Mouse (Mus musculus) forebrain, embryonic 12.5 days (tissue): ENCODE data around the gene 5031439G07Rik. TPM values are rescaled to one million over a fixed set of nuclear protein-coding genes. Genes with fewer than 3 reads are reported as not detected.

Source experiments
- ATAC-seq: fragments of 200-750 bp; cut with Nextera tagmentation; 2 replicates; pipeline ENCODE4 v1.8.0; 2017; ENCODE audit warnings: moderate TSS enrichment; ENCODE audit not compliant: low FRiP score
- H3K27ac ChIP-seq: fragments of 300-500 bp; sonication (generic); 2 replicates; pipeline ENCODE4 v1.5.1; 2016; ENCODE audit warnings: mild to moderate bottlenecking
- H3K27me3 ChIP-seq: fragments of 300-500 bp; sonication (generic); 2 replicates; pipeline ENCODE4 v1.6.1; 2016; ENCODE audit warnings: mild to moderate bottlenecking
- H3K36me3 ChIP-seq: fragments of 300-500 bp; sonication (generic); replicated peaks from 2 replicates; pipeline ENCODE4 v1.6.1; 2016; ENCODE audit warnings: mild to moderate bottlenecking
- H3K4me1 ChIP-seq: fragments of 300-500 bp; sonication (generic); 2 replicates; pipeline ENCODE4 v1.6.1; 2016
- H3K4me2 ChIP-seq: fragments of 300-500 bp; sonication (generic); 2 replicates; pipeline ENCODE4 v1.6.1; 2016; ENCODE audit warnings: mild to moderate bottlenecking, moderate library complexity
- H3K4me3 ChIP-seq: fragments of 300-500 bp; sonication (generic); replicated peaks from 2 replicates; pipeline ENCODE4 v1.5.1; 2016; ENCODE audit warnings: mild to moderate bottlenecking
- H3K9ac ChIP-seq: fragments of 300-500 bp; sonication (generic); 2 replicates; pipeline ENCODE4 v1.6.1; 2016; ENCODE audit warnings: mild to moderate bottlenecking
- H3K9me3 ChIP-seq: fragments of 300-500 bp; sonication (generic); 2 replicates; pipeline ENCODE4 v1.6.1; 2016
- WGBS: fragments of 180-500 bp; shearing (Covaris S2); methylation state at CpG from one replicate; pipeline ENCODE4 v1.1.7; 2016; 5-methylcytosine and 5-hydroxymethylcytosine counted together
- polyA plus RNA-seq: library from polyadenylated mRNA; unstranded; fragments of >200 nt; fragmentation: Nextera tagmentation; extraction: Ambion mirVana; gene quantifications from 2 replicates; pipeline ENCODE4 v1.2.1, GENCODE M21; 2016

5031439G07Rik gene
- polyA plus RNA-seq, 1 experiment from 2014 or later, result 14.5 TPM

DNA sequence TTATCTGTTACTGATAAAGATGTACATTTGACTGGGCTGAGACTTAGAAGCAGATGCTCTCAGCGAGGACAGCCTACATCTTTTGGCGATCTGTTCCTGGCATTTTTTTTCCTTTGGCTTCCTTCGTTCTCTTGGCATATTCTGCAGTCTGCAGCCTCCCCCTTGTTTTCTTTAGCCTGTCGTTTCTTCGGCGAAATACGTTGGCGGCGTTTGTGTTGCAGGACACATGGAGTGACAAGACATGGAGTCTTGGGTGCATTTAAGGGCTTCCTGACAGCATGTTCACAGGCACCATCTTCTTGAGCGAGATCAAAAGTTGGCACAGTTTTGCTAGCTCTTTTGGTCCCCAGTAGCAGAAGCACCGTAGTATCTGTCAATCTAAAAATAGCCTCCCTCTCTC lies 27.4 kb upstream of the 5031439G07Rik start:
- H3K4me2 ChIP-seq, result no peak overlapping the region
- H3K9ac ChIP-seq, result no peak overlapping the region
- peaks cover 22% of the 10 kb centered on the region for H3K27me3 ChIP-seq
- H3K27ac ChIP-seq, result no peak overlapping the region
- H3K36me3 ChIP-seq, result no peaks in the 10 kb centered on the region
- no peaks in the 10 kb centered on the region for H3K9me3 ChIP-seq
- H3K4me1 ChIP-seq, result peaks cover 18% of the 10 kb centered on the region
- 82% methylated on average over 11 of the region's 11 CpGs for WGBS
- no peak overlapping the region for H3K4me3 ChIP-seq
- no peak for ATAC-seq

DNA sequence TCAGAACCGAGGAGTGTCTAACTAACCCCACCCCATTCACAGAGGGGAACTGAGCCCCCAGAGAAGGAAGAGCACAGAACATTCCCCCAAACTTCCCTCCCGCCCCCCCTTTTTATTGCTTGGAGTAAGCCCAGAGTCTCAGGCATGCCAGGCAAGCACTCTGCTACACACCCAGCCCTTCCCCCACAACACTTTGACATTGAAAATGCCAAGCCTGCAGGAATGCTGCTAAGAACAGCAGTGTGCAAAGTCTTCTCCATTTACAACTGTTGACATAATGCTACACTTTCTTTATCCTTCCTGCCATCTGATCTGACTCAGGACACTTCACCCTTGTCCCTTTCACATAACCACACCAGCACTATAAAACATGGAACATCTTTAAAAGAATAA lies 24.3 kb upstream of the 5031439G07Rik start:
- Histone ChIP-seq H3K27ac (no peak overlapping the region), H3K9me3 (no peaks in the 10 kb centered on the region), H3K9ac (no peak overlapping the region), H3K4me3 (no peak overlapping the region), H3K4me2 (no peak overlapping the region), H3K4me1 (peaks cover 15% of the 10 kb centered on the region), H3K27me3 (peaks cover 15% of the 10 kb centered on the region), H3K36me3 (no peaks in the 10 kb centered on the region)
- WGBS, result 58% methylated on average over 2 of the region's 2 CpGs
- no peak for ATAC-seq

DNA sequence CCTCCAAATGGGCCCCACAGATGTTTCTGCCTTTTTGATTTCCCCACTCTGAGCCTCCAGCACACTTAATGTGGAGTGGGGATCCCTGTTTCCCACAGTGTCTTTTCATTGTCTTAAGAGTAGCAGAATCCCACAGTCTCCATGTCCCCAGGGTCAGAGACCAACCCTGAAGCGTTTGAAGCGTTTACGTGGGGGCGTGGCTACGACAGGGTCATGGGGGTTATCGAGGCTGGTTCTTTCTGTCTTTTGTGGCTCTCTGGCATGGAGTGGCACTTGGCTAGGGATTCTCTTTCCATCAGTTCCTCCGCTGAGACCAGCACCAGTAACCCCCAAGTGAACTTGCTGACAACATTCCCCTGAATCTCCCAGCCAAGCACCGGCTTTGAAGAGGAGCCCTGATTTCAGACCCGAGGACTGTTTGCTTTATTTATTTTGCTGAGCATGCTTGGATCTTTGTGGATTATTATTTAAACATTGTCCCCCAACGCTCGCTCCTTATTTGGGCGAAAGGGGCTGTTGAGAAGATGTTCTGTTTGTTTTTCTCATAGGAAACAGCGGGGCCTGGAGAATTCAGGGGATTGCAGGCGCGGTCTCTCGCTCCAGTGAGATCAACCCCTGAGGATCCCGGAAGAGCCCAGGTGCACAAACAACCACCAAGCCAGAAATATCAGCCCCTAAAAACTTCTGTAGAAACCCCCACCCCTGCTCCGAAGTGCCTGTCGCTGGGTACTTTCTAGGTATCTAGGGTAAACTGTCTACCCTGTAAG lies 23.7 kb upstream of the 5031439G07Rik start:
- Histone ChIP-seq H3K27me3 (peaks cover 12% of the 10 kb centered on the region), H3K9me3 (no peaks in the 10 kb centered on the region), H3K4me1 (peaks cover 11% of the 10 kb centered on the region), H3K9ac (no peak overlapping the region), H3K4me3 (no peak overlapping the region), H3K36me3 (no peaks in the 10 kb centered on the region), H3K27ac (no peak overlapping the region), H3K4me2 (no peak overlapping the region)
- no peak for ATAC-seq
- WGBS, result 52% methylated on average over 19 of the region's 19 CpGs

DNA sequence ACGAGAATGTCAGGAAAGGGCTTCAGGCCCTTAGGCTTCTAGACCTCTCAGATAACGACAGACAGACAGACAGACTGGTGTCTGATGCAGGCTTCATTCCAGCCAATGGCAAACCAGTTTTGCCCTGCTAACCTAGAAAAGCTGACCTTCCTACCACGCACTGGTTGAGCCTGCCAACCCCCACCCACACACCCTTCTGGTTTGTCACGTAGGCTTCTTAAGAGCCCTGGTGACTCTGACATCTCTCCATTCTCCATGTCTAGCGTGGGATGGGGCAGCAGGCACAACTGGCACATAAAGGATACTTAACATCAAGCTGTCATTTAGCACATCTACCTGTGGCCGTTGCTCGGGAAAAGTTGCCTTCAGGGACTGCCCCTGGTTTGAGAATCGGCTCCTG lies 21.3 kb upstream of the 5031439G07Rik start:
- H3K9me3 ChIP-seq, result no peaks in the 10 kb centered on the region
- ATAC-seq, result no peak
- no peak overlapping the region for H3K4me3 ChIP-seq
- H3K27me3 ChIP-seq, result 0 out of 2 replicates have a peak, but pooled peaks cover 2% of the 10 kb centered on the region
- no peak overlapping the region for H3K27ac ChIP-seq
- H3K4me1 ChIP-seq, result peaks cover 13% of the 10 kb centered on the region; the same call in 1 of the 2 replicates
- H3K9ac ChIP-seq, result no peak overlapping the region
- no peak overlapping the region for H3K4me2 ChIP-seq
- WGBS, result 87% methylated on average over 8 of the region's 8 CpGs
- no peaks in the 10 kb centered on the region for H3K36me3 ChIP-seq

DNA sequence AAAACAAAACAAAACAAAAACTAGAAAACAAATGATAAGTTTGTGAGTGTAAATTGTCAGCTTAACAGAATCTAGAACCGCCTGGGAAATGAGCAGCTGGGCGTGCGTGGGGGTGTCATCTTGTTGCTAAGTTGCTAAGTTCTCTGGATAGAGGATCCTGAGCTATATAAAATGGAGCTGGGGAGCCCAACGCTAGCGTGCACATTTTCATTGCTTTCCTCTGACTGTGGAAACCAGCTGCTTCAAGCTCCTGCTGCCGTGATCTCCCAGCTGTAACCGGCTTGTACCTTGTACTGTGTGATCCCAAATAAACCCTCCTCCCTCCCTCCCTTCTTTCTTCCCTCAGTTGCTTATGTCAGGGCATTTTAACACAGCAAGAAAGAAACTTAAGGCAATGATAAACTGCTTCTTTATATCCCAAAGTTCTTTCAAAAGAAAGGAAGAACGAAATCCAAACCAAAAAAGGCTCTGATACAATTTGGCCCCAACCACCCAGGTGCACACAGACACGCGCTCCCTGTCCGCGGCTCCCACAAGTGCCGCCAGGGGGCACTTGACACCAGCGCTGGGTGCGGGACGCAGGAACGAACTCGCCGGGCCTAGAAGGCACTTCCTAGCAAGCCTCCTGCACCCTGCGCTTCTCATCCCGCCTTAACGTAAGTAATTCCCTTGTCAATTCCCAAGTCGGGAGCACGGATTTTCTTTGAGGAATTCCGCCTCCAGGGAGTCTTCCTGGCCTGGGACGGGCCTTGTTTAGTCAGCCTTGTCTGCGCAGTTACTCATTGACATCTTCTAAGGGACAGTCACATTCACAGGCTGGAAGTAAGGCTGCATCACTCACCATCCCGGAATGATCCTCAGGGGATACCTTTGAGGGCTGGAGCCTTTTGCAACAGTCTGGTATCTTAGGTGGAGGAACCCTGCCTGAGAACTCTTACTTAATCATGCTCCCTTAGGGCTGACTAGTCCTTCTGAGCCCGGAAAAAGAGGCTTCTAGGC lies 12.9 kb upstream of the 5031439G07Rik start:
- Histone ChIP-seq H3K4me1 (peaks cover 3% of the 10 kb centered on the region; the same call in 1 of the 2 replicates), H3K4me2 (no peak overlapping the region), H3K4me3 (no peak overlapping the region), H3K27ac (no peak overlapping the region), H3K27me3 (peaks cover 42% of the 10 kb centered on the region), H3K9ac (no peak overlapping the region), H3K36me3 (no peaks in the 10 kb centered on the region), H3K9me3 (no peaks in the 10 kb centered on the region)
- ATAC-seq, result peak; percentile 53; the same call in 1 of the 2 replicates
- 19% methylated on average over 29 of the region's 29 CpGs for WGBS

DNA sequence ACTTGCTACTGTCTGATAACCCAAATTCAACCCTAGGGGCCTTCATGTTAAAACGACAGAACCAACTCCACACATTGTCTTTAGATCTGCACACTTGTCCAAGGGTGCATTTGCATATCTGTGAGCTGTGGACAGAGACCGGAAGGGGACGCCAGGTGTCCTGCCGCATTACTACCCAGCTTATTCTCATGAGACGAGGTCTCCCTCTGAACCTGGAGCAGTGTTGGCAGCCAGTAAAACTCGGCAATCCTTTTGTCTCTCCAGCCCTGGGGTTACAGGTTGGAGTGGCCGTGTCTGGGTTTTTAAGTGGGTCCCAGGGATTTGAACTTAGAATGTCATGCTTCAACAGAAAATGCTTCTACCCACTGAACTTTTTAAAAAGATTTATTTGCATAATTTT lies 11.6 kb upstream of the 5031439G07Rik start:
- no peaks in the 10 kb centered on the region for H3K9me3 ChIP-seq
- no peak overlapping the region for H3K4me3 ChIP-seq
- no peaks in the 10 kb centered on the region for H3K36me3 ChIP-seq
- WGBS, result 62% methylated on average over 7 of the region's 7 CpGs
- H3K4me1 ChIP-seq, result peaks cover 10% of the 10 kb centered on the region; the same call in 1 of the 2 replicates
- no peak overlapping the region for H3K27ac ChIP-seq
- peaks cover 44% of the 10 kb centered on the region for H3K27me3 ChIP-seq
- no peak overlapping the region for H3K9ac ChIP-seq
- H3K4me2 ChIP-seq, result no peak overlapping the region
- ATAC-seq, result no peak

DNA sequence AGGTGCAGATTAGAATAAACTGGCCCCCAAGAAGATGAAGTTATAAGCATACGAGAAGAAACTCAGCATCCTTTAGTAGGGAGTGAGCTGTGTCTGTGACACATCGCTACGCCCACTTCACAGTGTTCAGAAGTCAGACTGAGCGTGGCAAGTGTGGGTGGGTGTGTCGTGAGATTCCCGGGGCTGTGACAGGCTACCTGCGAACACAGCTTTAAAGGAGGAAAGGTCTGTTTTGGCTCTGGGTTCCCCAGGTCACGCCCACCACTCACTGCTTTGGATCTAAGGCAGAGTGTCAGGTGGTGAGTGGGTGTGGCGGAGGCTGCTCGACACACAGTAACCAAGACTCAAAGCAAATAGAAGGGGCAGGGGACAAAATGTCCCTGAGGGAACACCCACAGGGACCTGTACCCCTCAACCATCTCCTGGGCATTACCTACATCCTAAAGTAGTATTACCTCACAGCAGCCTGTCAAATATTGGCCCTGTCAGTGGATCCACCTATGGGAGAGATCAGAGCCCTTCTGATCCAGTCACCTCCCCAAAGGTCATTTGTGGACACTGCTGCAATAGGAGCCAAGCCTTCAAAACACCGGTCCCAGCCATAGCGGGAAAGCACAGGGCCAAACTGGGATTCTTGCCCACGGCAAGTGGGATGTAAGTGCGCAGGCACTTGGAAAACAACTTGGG lies 9.6 kb upstream of the 5031439G07Rik start:
- H3K36me3 ChIP-seq, result no peaks in the 10 kb centered on the region
- H3K4me3 ChIP-seq, result no peak overlapping the region
- no peak for ATAC-seq
- 78% methylated on average over 14 of the region's 14 CpGs for WGBS
- H3K27ac ChIP-seq, result no peak overlapping the region
- H3K9ac ChIP-seq, result no peak overlapping the region
- no peaks in the 10 kb centered on the region for H3K9me3 ChIP-seq
- no peak overlapping the region for H3K4me2 ChIP-seq
- peaks cover 10% of the 10 kb centered on the region; the same call in 1 of the 2 replicates for H3K4me1 ChIP-seq
- H3K27me3 ChIP-seq, result peaks cover 44% of the 10 kb centered on the region

DNA sequence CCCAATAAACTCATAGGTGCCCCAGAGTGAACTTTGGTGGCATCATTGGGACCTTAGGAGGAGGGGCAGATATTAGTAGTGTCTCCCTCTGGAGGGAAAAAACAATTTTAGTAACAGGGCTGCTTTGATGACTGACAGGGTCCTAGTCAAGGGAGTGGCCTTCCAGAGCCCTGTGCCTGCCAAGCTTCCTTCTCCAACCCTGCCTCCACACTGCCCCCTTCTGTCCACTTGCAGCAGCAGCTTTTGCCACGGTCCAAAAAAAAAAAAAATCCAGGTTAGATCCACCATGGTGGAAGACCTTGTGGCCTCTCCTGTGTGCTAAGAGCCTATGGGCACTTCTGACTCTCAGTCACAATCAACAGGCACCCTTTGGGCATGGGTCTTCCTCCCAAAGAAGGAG lies 7.6 kb upstream of the 5031439G07Rik start:
- Histone ChIP-seq H3K9ac (no peak overlapping the region), H3K4me3 (no peak overlapping the region), H3K9me3 (no peaks in the 10 kb centered on the region), H3K36me3 (no peaks in the 10 kb centered on the region), H3K27ac (no peak overlapping the region), H3K4me2 (no peak overlapping the region), H3K27me3 (peaks cover 29% of the 10 kb centered on the region; the same call in 1 of the 2 replicates), H3K4me1 (peaks cover 7% of the 10 kb centered on the region; the same call in 1 of the 2 replicates)
- 10% methylated on average over 1 of the region's 1 CpGs for WGBS
- ATAC-seq, result no peak

DNA sequence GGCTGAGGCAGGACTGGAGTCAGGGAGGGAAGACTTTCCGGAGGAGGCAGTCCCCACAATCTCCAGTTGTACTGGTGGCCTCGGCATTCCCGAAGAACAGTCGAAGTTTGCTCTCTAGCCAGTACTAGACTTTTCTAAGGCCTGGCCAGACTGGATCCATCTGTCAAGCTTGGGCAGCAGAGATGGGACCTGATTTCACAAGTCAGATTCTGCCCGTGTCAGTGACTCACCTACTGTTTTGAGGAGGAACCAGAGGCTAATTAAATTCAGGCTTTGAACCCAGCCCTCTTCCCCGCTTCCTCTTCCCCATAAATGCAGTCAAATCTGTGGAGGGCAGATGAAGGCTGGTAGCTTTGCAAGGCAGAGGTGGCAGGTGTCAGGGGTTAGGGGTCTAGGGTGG lies 6.7 kb upstream of the 5031439G07Rik start:
- Histone ChIP-seq H3K9me3 (no peaks in the 10 kb centered on the region), H3K4me2 (no peak overlapping the region), H3K27ac (no peak overlapping the region), H3K4me3 (no peak overlapping the region), H3K36me3 (no peaks in the 10 kb centered on the region), H3K27me3 (peaks cover 23% of the 10 kb centered on the region; the same call in 1 of the 2 replicates), H3K9ac (no peak overlapping the region), H3K4me1 (peaks cover 7% of the 10 kb centered on the region; the same call in 1 of the 2 replicates)
- 54% methylated on average over 6 of the region's 6 CpGs for WGBS
- ATAC-seq, result no peak

DNA sequence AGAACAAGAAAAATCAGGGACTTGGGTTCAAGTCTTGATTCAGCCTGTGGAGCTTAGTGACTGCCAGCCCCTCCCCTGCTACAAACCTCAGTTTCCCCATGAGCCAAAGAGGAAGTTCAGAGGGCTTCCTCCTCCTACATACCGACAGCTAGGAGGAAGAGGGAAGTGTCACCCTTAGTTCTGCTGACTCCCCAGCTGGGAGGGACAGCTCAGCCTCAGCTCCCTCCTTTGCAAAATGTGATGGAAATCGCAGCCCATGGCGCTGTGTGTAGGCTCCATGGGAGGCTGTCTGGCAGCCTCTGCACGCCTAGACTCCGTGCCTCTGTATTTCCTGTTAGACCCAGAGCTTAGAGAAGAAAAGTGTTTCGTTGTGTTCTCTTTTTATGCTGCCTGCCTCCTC lies 6.1 kb upstream of the 5031439G07Rik start:
- Histone ChIP-seq H3K4me3 (no peak overlapping the region), H3K9me3 (no peaks in the 10 kb centered on the region), H3K4me2 (no peak overlapping the region), H3K27me3 (peaks cover 23% of the 10 kb centered on the region; the same call in 1 of the 2 replicates), H3K36me3 (no peaks in the 10 kb centered on the region), H3K27ac (no peak overlapping the region), H3K9ac (no peak overlapping the region), H3K4me1 (peaks cover 7% of the 10 kb centered on the region; the same call in 1 of the 2 replicates)
- no peak for ATAC-seq
- WGBS, result 48% methylated on average over 6 of the region's 6 CpGs

DNA sequence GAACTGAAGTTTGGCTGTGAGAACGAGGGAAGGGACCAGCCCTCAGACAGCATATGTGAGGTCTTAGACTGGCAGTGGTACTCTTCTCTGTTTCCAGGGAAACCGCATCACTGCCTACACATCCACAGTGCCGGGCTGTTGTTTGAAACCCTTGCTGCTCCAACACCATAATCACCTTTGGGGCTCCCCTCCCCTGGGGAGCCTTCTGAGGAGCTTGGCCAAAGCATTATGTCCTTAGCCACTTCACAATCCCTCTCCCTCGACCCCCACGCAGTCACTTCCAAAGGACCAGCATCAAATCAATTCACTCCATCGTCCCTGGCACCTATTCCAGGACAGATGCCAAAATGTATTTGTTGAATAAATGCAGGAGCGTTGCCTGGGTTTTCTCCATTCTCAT lies 1.4 kb upstream of the 5031439G07Rik start:
- Histone ChIP-seq H3K4me2 (no peak overlapping the region), H3K9me3 (no peaks in the 10 kb centered on the region), H3K27me3 (peaks cover 8% of the 10 kb centered on the region; the same call in 1 of the 2 replicates), H3K27ac (no peak overlapping the region), H3K4me3 (no peak overlapping the region), H3K36me3 (no peaks in the 10 kb centered on the region), H3K4me1 (peaks cover 27% of the 10 kb centered on the region), H3K9ac (no peak overlapping the region; the same call in 1 of the 2 replicates)
- 65% methylated on average over 7 of the region's 7 CpGs for WGBS
- no peak for ATAC-seq

DNA sequence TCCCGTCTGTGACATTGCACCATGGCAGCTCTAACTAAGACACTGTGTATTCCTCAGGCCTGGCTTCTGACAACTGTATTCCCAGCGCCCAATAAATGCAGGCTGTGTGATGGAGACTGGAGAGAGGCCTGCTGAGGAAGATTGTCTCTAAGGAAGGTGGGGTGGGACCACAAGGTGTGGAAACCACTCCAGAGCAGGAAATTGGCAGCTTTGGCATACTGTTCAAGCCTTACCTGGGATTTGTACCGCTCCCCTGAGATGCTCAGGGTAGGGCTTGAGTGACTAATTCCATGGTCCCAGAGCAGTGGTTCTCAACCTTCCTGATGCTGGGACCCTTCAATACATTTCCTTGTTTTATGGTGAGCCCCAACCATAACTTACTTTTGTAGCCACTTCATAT lies 747 bp upstream of the 5031439G07Rik start:
- no peak overlapping the region for H3K9ac ChIP-seq
- 72% methylated on average over 3 of the region's 3 CpGs for whole genome bisulfite sequencing
- H3K4me3 ChIP-seq, result no peak overlapping the region
- no peak overlapping the region for H3K4me2 ChIP-seq
- no peaks in the 10 kb centered on the region for H3K36me3 ChIP-seq
- H3K9me3 ChIP-seq, result no peaks in the 10 kb centered on the region
- peaks cover 8% of the 10 kb centered on the region; the same call in 1 of the 2 replicates for H3K27me3 ChIP-seq
- peaks cover 27% of the 10 kb centered on the region for H3K4me1 ChIP-seq
- no peak for ATAC-seq
- no peak overlapping the region for H3K27ac ChIP-seq
